Mouse (Mus musculus) E14TG2a.4 (cell line): Measurements from ENCODE around the gene Fam206a.

Experiments
- CTCF ChIP-seq: conservative IDR thresholded peaks from 2 replicates; pipeline ENCODE4 v1.5.1; 2014; ENCODE audit warnings: low read length
- NANOG ChIP-seq: IDR thresholded peaks from 2 replicates; pipeline ENCODE4 v1.6.1; 2014; ENCODE audit warnings: borderline replicate concordance, low read length, mixed read lengths
- POU5F1 ChIP-seq: IDR thresholded peaks from 2 replicates; pipeline ENCODE4 v1.6.1; 2014; ENCODE audit warnings: low read length, borderline replicate concordance

GRCm38 (mm10) chr4:56801907-56802668, at the start of gene Fam206a, which contains the start of gene Elp1:
- TF ChIP-seq CTCF (no peak), POU5F1 (no peak), NANOG (no peak)
